Mouse (Mus musculus) urinary bladder, postnatal 25 days (tissue): ENCODE results near the gene Zbed6.

ENCODE experiments used
- DNase-seq: peaks from one replicate; pipeline ENCODE4 v3.0.0; 2022; ENCODE audit warnings: low spot score

The Zbed6 gene

DNA sequence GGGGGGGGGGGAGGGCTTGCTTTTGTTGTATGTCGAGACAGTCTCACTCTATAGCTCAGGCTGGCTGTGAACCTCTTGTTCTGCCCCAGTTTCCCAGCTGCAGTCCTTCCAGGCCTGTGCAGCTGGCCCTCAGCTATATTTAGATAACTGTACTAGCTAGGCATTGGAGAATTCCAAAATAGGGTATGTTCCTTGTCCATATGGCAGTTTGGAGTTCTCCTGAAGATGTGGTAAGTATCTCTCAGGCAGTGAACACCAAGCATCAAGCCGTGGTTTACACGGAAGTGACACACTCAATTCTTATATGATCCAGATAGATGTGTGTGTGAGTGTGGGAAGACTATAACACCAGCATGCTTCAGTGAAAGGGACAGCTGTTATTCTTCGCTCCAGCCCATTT, 2.7 kb upstream of the Zbed6 start:
- DNase-seq: no peak

DNA sequence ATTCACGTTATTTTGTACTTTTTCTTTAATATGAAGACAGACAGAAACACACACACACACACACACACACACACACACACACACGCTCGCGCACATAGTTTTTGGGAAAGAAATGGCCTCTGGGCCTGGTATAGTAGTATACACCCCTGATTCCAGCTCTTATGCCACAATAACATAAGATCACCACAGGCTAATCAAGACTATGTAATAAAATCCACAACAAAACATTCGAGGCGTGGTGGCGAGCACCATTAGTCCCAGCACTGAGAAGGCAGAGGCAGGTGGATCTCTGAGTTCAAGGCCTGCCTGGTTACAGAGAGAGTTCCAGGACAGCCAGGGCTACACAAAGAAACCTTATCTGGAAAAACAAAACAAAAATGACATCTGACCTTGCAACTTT, 2.3 kb upstream of the Zbed6 start:
- DNase-seq: no peak

DNA sequence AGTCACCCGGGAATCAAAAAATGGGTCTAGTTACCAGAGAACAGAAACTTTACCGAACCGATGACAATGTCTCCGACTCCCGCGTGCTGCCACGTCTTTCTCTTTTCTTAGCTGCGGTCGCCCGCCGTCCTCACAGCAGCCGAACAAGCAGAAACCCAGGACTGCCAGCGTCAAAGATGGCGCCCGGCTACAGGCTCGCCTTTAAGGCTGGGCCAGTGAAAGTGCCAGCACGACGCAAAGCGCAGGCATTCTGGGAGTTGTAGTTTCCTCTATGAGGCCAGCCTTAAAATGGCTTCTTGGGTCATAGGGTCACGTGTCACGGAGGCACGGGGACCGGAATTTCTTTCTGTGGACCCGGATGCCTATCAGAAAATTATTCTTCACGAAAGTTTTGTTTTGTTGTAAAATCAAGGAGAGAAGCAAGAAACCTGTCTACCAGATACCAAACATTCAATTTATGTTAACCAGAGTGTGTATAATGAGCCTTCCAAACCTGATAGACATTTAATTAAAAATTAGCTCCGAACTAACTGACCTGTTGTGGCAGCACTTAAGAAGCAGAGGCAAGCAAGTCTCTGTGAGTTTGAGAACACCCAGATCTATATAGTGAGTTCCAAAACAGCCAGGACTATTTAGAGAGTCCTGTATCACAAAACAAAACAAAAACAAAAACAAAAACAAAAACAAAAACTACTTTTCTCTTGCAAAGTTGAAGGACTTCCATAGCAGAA, 683 bp upstream of the Zbed6 start, which contains the start of gene Gm38394:
Gene Gm38394 (minus strand): TSS at position 116 of the 731 bp plus-strand sequence.
- DNase-seq: peak; percentile 76

DNA sequence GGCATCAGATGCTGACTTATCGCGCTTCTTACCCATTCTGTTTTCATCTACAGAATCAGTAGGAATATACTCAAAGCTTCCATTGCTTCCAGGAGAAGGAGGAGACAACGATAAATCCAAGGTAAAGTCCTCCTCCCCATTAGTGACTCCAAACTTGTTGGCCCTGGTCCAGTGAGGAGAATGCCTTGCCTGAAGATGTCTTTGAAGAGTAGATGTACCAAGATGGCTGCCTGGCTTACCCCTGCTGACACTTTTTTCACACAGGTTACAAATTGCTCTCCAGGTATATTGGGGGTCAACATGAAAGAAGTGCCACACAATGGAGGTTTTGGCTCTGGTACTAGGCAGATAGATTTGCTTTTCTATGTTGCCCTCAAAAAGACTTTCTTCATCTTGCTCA, 1.8 kb downstream of the Zbed6 start:
- DNase-seq: no peak

DNA sequence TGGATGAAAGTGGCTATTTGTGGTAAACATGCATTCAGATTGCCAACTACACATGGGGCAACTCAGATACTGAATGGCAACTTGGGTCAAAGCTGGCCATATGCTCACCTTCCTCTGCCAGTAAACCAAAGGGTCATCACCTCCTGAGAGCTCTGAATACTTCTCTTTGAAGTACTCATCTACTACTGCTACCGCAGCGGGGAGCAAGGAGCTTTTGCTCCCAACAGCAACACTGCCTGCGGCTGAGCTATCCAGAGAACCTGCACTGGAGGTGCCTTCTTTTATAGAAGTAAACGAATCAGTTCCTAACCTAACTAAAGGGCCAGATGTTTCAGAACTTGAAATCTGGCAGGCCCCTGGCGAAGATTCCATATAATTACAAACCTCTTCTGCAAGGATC, 3.9 kb downstream of the Zbed6 start:
- DNase-seq: no peak

DNA sequence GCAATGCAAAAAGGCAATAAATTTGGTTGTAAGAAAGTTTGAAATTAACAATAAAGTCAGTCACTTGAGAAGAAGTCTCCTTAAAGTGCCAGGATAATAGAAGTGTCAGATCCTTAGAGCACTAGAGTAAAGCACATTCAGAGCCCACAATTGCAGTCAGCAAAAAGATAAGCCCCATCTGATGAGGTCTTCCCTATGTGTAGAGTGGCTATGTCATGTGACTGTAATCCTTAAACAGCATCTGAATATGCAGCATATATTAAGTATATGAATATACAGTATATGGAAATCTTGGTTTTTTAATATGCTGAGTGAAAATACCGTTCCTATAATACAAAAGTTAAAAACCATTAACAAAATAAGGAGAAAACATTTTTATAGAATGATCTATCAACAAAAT, 7.7 kb downstream of the Zbed6 start:
- DNase-seq: no peak

DNA sequence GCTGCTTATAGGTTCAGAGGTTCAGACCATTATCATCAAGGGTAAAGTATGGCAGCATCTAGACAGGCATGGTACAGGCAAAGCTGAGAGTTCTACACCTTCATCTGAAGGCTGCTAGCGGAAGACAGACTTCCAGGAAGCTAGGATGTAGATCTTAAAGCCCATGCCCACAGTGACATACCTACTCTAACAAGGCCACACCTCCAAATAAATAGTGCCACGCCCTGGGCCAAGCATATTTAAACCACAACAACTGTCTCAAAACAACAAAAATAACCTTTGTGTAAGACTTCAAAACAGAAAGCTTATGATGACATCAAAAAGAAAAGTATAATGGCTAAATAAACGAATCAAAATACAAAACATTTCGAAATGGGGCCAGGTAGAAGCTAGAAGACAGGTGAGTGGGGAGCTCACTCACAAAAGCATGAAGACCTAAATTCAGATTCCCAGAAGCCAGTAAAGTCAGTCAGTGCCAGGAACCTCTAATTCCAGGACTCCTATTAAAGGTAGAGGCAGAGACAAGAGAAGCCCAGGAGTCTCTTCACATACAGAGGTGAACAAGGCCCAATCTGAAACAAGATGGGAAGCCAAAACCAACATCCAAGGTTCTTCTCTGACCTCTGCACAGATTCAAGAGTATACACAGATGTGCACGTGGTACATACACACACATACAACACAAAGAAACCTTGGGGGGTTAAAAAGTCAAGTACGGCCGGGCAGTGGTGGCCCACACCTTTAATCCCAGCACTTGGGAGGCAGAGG, 10.2 kb downstream of the Zbed6 start:
- no peak for DNase-seq

DNA sequence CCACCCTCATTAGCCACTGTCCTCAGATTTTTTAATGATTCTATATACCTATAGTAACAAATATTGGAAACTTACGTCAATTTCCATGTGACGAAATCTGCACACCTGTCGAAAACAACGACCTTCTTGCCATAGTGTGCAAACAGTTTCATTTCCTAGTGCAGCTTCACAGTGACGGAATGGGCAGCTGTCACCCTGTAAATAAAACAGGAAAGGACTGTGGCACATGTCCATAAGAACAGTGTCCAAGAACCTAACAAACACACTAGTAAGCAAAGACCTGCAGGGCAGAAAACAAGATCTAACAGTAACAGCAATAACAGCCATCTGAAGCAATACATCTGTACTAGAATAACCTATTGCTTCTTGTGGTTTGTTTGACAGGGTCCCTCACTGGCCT, 15.0 kb downstream of the Zbed6 start:
- DNase-seq: no peak

DNA sequence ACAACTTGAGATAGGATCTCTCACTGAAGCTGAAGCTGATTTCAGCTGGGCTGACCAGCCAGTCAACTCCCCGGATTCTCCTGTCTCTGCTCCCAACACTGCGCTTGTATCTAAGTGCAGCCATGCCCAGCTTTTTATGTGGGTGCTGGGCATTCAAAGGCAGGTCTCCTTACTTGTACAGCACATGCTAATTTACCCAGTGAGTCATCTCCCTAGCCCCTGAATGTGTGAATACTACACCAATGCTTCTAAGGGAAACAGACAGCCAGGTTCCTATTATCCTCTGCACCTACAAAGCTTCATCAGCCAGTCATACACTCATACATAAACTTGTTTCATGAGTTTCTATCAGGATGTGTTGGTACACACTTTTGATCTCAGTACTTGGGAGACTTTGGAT, 19.5 kb downstream of the Zbed6 start:
- DNase-seq: no peak

DNA sequence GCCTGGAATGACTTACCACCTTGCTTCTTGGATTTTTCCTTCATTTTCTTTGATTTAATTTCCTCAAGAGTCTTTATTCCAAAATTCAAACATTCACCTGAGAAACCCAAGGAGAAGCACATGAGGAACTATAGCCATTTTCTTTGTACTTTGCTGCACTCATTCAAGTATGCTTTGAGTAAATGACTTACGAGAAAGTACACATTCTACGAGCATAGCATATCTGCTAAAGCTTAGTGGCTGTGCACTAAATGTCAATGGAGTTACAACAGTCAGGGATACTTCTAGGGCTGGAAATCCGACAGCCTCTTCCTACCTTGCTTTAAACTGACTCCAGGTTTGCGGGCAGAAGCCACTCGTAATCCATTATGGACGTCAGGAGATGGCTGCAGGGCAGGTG, 22.2 kb downstream of the Zbed6 start:
- DNase-seq: no peak

DNA sequence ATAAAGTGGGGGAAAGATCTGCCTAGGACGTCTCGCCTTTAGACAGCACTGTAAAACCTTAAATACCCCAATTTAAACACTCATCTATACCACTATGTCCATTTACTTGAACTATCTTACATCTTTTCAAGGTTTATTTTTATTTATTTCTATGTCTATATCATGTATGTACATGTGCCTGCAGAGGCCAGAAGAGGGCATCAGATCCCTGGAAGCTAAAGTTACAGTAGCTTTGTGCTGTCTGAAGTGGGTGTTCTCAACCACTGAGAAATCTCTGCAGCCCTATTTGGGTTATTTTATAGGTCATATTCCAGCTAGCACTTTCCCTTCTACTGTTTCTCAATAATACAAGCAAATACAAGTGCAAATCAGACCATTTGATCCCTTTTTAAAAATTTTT, 28.5 kb downstream of the Zbed6 start:
- DNase-seq: no peak

DNA sequence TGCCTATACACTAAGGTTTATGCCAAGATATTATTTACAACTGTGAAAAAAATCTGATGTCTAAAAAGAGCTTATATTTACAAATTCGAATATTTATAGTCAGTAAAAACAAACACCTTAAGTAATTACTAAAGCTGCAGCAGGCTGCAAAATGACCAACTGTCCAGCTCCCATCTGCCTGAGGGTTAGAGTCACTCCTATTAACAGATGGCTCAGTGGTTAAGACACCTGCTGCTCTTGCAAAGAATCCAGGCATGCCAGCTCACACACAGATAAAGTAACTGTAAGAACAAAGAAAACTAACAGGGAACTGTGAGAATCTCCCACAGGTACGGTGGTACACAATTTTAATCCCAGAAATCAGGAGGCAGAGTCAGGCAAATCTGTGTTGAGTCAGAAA, 35.6 kb downstream of the Zbed6 start:
- DNase-seq: no peak

DNA sequence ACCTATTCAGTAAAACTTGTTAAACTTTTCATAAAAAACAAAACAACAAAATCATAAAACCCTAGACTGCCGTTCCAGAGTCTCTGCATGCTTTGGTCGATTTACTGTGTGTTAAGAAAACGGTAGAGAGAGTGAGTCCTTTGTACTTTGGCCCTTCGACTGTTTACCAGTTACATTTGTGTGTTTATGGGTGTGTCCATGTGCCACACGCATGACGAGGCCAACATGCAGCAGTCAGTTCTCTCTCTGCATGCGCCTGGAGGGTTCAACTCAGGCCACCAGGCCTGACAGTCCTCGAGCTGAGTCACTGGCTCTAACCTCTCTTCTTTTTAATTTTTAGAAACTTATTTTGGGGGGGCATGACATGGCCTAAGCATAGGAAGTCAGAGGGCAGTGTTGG, 42.4 kb downstream of the Zbed6 start:
- DNase-seq: no peak

DNA sequence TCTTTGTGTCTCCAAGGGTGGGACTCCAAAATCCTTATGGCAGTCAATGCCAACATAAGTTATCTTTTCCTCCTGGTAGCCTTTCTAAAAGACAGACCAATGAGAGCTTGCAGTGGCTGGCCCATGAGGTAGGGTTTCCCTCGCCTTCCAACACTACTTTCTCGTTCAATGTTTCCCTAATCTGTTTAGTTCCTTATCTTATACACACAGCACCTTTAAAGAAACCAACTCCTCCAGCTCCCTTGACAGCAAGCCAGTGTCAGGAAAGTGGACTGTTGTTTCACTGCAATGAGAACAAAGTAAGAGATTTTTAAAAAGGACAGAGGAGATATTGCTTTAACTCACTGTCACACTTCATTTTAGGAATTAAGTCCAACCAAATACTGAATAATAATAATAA, 42.8 kb downstream of the Zbed6 start:
- DNase-seq: no peak

DNA sequence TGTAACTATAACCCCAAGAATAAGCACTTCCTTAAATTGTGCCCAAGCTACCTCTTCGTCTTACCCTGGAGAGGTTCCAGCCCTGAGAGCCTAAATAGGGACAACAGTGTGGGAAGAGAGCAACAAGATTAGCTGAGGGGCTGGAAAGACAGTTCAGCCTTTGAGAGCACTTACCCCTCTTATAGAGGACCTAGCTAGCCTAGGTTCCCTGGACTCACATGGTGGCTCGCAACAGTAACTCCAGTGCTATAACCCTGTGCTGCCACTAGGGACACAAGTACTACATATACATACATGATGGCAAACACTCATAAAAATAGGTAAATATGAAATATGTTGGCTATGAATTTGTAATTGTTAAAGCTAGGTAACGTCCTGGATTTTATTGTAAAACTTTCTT, 46.9 kb downstream of the Zbed6 start:
- no peak for DNase-seq

DNA sequence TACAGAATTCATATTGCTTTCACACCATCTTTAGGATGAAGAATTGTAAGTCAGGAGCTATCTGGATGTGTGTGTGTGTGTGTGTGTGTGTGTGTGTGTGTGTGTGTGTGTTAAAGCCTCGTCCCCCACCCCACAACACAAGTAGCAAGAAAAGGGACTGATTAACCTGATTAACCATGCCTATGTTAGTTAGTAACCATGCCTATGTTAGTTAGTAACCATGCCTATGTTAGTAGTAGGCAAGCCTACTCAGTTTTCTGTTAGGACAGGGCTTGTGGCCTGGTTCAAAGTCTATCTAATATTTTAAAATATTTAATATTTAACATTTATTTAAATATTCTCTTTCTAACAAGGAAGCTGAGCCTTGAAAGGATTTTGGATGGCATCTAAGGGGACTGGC, 49.2 kb downstream of the Zbed6 start:
- DNase-seq: no peak

DNA sequence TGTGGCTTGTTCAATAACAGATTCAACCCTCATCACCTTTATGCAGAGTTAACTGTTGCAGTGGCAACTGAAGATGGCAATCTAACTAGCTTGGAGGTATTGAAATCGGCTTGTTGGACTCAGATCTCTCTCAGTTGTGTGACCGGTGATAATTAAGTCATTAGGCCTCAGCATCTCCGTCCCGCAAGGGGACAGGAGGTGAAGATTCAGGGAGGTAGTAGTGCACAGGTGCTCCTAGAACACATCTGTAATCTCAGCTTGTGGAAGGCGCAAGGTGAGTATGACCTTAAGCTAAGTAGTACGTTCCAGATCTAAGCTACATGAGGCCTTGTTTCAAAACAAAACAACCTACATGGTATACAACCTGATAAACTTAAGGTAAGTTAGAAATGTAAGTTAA, 50.1 kb downstream of the Zbed6 start:
- DNase-seq: no peak

DNA sequence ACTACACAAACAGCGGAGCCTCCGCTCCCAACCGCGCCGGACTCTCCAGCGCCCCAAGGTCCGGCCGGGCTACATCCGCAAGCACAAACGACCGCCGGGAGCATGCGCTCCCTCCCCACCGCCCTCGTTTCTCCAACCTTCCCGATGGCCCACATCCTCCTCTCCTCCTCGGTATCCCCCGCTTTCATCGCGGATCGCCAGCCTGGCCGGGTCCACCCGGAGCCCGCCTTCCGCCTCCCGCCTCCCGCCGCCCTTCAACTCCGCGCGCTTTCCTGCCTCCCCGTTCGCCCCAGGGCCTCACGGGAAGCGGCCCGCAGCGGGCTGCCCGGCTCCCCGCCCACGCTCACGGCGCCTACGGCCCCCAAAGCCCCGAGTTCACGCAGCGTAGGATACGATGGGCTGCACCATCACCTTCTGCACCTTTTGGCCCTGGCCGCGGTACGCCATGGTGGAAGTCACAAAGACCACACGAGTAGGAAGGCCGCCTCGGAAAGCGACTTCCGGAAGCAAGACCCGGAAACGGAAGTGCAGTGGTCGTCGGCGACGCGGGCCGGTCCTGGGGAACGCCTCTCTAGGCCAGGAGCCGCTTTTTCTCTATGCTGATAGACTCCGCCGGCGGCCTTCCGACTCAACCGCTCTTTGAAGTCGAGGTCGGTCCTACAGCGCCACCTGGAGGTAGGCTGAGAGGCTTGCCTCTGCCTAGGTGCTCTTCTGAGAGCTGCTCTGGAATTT, 50.7 kb downstream of the Zbed6 start, which contains the start of gene Snrpe:
Gene Snrpe (minus strand): TSS at position 521 of the 732 bp plus-strand sequence.
- peak; percentile 96 for DNase-seq
